Mouse (Mus musculus) liver (tissue): ENCODE results near the gene Oaz3.

Experiments used
- DNase-seq: peaks from one replicate; pipeline ENCODE4 v3.0.0-alpha.2; 2020; ENCODE audit warnings: mixed read lengths

Oaz3 gene

DNA sequence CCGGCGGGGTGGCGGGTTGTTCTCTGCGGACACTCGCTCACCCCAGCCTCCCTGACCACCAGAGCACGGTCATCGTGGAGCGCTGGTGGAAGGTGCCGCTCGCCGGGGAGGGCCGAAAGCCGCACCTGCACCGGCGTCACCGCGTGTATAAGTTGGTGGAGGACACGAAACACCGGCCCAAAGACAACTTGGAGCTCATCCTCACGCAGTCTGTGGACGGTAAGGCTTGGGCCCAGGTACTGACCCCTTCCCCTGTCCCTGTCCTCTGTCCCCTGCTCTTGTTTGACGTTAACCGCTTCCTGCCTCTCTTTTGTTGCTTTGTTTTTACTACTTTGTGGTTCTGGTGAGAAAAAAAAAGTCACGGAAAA lies at the start of gene Oaz3:
TSS of gene Oaz3 (minus strand) at position 319 of the 368 bp plus-strand sequence.
- no peak for DNase-seq

- DNase-seq = no peak
These were observed 43.9 kb upstream of the Oaz3 start for GRCm38 (mm10) chr3:94487581-94487980.

GRCm38 (mm10) chr3:94485922-94486321 lies 42.2 kb upstream of the Oaz3 start:
- no peak for DNase-seq

DNA sequence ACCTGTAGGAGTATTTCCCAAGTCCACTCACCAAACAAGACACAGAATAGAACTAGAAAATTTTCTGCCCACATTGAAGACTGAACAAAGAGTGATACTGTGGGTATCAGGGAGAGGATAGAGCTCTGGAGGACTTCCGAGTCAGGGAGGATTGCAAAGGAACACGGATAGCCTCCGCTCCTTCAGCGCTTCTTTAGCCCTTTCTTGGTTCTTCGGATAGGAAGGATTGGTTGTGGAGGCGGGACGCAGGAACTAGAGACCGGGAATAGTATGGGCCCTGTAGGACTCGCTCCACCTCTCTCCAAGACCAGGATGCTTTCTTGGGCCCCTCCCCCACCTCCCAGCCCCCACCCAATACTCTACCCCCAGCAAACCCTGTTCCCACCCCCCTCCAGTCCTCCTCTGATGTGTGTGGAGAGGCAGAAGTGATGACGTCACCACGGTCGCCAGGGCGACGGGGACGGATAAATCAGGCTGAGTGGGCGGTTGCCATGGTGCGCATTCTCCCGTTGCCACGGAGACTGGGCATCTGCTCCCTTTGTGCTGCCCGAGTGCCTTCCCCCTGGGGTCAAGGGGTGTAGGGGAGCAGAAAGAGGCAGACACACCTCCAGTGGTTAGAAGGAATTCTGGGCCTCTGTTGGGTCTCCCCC lies 40.2 kb upstream of the Oaz3 start:
- DNase-seq = peak; percentile 20

DNA sequence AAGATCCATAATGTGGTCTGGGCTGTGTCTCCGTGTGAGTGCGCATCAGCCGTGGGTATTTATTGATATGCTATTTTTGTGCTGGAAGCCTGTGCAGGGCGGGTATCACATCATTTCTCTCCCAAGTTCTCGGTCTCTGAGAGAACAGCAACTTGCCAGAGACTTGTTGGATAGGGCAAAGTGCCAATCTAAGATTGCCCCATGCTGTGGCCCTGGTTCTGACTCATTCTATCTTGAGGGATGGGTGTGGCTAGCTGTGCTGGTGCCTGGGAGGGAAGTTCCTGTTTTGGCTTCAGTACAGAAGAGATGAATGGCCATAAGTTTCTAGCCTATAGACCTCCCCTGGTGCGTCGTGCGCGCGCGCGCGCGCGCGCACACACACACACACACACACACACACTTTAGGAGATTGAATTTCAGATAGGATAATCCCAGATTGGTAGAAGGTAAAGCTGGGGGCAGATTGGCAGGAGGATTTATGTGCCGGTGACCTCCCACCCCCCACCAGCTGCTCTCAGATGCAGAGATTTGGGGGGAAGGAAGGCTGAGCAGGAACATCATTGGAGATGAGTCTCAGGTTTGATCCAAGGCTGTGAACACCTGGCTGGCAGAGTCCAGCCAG lies 39.2 kb upstream of the Oaz3 start:
- DNase-seq = no peak

- no peak for DNase-seq
These were observed 37.7 kb upstream of the Oaz3 start for GRCm38 (mm10) chr3:94481429-94481828.

DNA sequence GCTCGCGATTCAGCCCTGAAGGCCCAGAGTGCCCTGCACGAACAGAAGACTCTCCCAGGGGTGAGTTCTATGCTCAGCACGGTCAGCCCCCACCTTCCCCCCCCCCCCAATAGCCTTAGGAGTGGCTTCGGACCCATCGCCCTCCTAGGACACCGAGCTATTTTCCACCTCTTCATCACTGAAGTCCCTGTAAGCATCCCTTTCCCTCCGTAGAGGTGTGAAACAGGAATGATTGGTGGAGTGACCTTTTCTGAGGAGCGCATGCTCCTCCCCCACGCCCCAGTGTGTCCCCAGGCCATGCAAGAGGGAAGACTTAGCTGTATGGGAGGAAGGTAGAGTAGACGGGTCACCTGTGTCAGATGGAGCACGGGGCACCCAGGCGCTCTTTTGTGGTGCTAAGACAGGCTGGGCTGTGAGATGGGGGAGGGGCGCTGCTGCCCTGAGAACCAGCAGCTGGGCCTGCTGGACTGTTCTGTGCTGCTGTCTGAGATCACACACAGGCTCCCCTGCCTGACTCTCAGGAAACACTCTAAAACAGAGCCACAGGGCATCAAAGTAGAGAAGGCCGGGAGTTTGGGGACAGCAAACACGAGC lies 36.7 kb upstream of the Oaz3 start, which contains the start of gene Riiad1:
TSS of gene Riiad1 (minus strand) at position 51 of the 594 bp plus-strand sequence.
- DNase-seq = no peak

DNA sequence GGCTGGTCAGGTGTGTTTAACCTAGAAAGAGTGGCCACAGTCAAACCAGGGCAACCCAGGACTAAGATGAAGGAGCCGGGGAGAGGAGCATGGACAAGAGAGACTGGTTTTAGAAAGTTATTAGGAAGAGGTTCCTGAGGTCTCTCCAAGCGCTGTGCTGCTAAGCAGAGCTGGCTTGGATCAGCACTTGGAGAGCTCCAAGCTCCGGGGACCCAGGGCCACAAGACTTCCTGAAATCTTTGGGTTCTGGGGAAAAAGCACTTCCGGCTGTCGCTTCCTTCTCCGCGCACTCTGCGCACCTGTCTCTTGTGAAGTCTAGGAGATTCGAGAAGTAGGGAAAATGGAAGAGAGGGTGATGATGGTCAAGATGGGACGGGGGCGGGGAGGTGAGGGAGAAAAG lies 35.8 kb upstream of the Oaz3 start:
- no peak for DNase-seq

GRCm38 (mm10) chr3:94478591-94479169 lies 35.0 kb upstream of the Oaz3 start:
- no peak for DNase-seq

GRCm38 (mm10) chr3:94477981-94478422 lies 34.3 kb upstream of the Oaz3 start, which contains the start of gene Celf3:
Gene Celf3 (plus strand): TSS chr3:94478295.
- DNase-seq = peak; percentile 23

- no peak for DNase-seq
These were observed 33.7 kb upstream of the Oaz3 start for GRCm38 (mm10) chr3:94477444-94477843.

- no peak for DNase-seq
These were observed 32.8 kb upstream of the Oaz3 start for GRCm38 (mm10) chr3:94476301-94477035.

GRCm38 (mm10) chr3:94473567-94474232 lies 30.0 kb upstream of the Oaz3 start:
- no peak for DNase-seq

DNA sequence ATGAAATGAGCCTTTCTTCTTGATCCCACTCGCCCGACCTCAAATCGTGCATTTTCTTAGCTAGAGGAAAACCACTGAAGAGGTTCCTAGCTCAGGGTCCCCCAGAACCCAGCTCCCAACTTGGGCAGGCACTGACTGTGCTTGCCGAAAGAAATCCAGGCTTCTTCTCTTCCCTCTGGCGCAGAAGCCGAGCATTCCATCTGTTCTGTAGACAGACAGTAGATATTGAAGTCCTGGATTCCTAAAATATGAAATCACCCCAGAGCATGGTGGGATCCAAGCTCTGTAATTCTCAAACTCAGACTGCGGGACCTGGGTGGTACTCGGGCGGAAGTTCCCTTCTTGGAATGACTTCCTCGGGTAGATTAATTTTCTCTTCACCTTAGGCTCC lies 29.4 kb upstream of the Oaz3 start:
- DNase-seq = no peak

- peak; percentile 53 for DNase-seq
These were observed 28.9 kb upstream of the Oaz3 start for GRCm38 (mm10) chr3:94472447-94473114.

DNA sequence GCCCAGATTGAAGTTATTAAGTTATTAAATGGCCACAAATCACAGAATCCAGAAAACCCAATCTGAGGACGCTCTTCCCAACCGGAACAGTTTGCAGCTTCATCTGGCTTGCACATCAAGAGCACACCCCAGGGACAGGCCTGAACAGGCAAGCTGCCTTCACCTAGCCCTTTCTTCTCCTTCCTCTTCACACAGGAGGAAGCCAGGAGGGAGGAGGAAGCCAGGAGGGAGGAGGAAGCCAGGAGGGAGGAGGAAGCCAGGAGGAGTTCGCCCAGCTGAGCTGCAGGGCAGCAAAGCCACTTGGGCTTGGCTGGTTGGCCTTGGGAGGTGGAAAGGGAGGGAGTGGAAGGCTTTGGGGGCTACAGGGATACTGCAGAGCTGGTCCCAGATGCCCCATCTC lies 25.2 kb upstream of the Oaz3 start:
- no peak for DNase-seq

- no peak for DNase-seq
These were observed 22.1 kb upstream of the Oaz3 start for GRCm38 (mm10) chr3:94465632-94466430.

- no peak for DNase-seq
These were observed 20.3 kb upstream of the Oaz3 start for GRCm38 (mm10) chr3:94463926-94464578.

DNA sequence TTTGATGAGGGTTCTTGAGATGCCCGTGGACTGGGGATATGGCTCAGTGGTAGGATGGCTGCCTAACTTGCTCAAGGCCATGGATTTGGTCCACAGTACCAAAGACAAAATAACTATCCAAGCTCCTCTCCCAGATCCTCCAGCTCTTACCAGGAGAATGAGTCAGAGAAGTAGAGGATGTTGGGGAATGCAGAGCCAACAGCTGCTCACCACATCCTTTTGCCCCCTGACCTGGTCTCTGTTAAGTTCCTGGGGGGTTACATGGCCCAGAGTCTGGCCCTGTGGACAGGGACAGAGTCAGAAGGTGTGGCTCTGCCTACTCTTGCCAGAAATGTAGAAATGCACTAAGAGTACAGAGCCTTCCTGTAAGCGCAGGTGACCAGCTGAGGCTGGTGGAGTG lies 16.1 kb upstream of the Oaz3 start:
- DNase-seq = no peak

DNA sequence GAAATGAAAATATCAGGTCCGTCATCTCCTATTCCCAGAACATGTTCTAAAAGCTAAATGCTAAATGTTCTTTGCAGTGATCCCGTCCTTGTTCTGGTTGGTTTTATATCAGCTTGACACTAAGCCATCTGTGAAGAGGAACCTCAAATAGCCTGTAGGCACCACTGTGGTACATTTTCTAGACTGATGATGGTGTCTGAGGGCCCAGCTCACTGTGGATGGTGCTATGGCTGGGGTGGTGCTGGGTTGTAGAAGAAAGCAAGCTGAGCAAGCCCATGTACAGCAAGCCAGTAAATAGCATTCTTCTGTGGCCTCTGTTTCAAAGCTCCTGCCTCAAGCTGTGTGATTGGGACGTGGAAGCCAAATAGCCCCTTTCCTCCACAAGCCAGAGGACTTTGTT lies 13.3 kb upstream of the Oaz3 start:
- no peak for DNase-seq
